Mouse (Mus musculus): ENCODE results near the gene 4930469K13Rik. TPM values are rescaled to one million over a fixed set of nuclear protein-coding genes. Genes with fewer than 3 reads are reported as not detected.

4930469K13Rik gene
- polyA plus RNA-seq, 1 experiment = not detected

- 81% methylated on average over 4 of the region's 4 CpGs for WGBS
- no peak overlapping the region for H3K27ac ChIP-seq (ENCODE audit: insufficient read depth, low read length)
- no peak overlapping the region for H3K4me3 ChIP-seq (ENCODE audit: extremely low read depth, insufficient read depth, insufficient read length)
- no peaks in the 10 kb centered on the region for H3K4me1 ChIP-seq (ENCODE audit: control insufficient read depth, insufficient read depth, insufficient read length)
- DNase-seq (ENCODE audit: low read depth in 1 of 2, low spot score in 2 of 2) = no peak
- TF ChIP-seq POLR2A (IDR thresholded peaks at IDR 0.05; ENCODE audit: low read depth, low read length) (no peak), CTCF (IDR thresholded peaks at IDR 0.05; ENCODE audit: extremely low read depth, insufficient read depth, insufficient read length, insufficient replicate concordance) (no peak)
- H3K36me3 ChIP-seq (ENCODE audit: control insufficient read depth, insufficient read depth, low read length) = no peaks in the 10 kb centered on the region
- no peaks in the 10 kb centered on the region for H3K27me3 ChIP-seq (ENCODE audit: control insufficient read depth, insufficient read depth, low read length)
Observed at GRCm38 (mm10) chr11:33980146-33980545, 118.2 kb downstream of the 4930469K13Rik start.

- no peaks in the 10 kb centered on the region for H3K27me3 ChIP-seq (ENCODE audit: control insufficient read depth, insufficient read depth, low read length)
- no peaks in the 10 kb centered on the region for H3K4me1 ChIP-seq (ENCODE audit: control insufficient read depth, insufficient read depth, insufficient read length)
- H3K4me3 ChIP-seq (ENCODE audit: extremely low read depth, insufficient read depth, insufficient read length) = no peak overlapping the region
- H3K36me3 ChIP-seq (ENCODE audit: control insufficient read depth, insufficient read depth, low read length) = no peaks in the 10 kb centered on the region
- H3K27ac ChIP-seq (ENCODE audit: insufficient read depth, low read length) = no peak overlapping the region
- DNase-seq (ENCODE audit: low read depth in 1 of 2, low spot score in 2 of 2) = no peak
- 84% methylated on average over 2 of the region's 2 CpGs for WGBS
- no peak for TF ChIP-seq POLR2A (IDR thresholded peaks at IDR 0.05; ENCODE audit: low read depth, low read length)
Observed at GRCm38 (mm10) chr11:33975121-33975520, 123.2 kb downstream of the 4930469K13Rik start.

GRCm38 (mm10) chr11:33974341-33975040 lies 123.9 kb downstream of the 4930469K13Rik start:
- WGBS = 86% methylated on average over 14 of the region's 14 CpGs

GRCm38 (mm10) chr11:33972114-33972513 lies 126.2 kb downstream of the 4930469K13Rik start:
- no peak for DNase-seq (ENCODE audit: low read depth in 1 of 2, low spot score in 2 of 2)
- Histone ChIP-seq H3K27me3 (ENCODE audit: control insufficient read depth, insufficient read depth, low read length) (no peaks in the 10 kb centered on the region), H3K4me3 (ENCODE audit: extremely low read depth, insufficient read depth, insufficient read length) (no peak overlapping the region), H3K36me3 (ENCODE audit: control insufficient read depth, insufficient read depth, low read length) (no peaks in the 10 kb centered on the region), H3K27ac (ENCODE audit: insufficient read depth, low read length) (no peak overlapping the region), H3K4me1 (ENCODE audit: control insufficient read depth, insufficient read depth, insufficient read length) (no peaks in the 10 kb centered on the region)
- TF ChIP-seq CTCF (IDR thresholded peaks at IDR 0.05; ENCODE audit: extremely low read depth, insufficient read depth, insufficient read length, insufficient replicate concordance) (no peak), POLR2A (IDR thresholded peaks at IDR 0.05; ENCODE audit: low read depth, low read length) (no peak)
- WGBS = 88% methylated on average over 7 of the region's 7 CpGs

More at GRCm38 (mm10) chr11:33974341-33975040, 123.9 kb downstream of the 4930469K13Rik start:
- Histone ChIP-seq H3K27me3 (ENCODE audit: control insufficient read depth, insufficient read depth, low read length) (no peaks in the 10 kb centered on the region), H3K4me3 (ENCODE audit: extremely low read depth, insufficient read depth, insufficient read length) (no peak overlapping the region), H3K27ac (ENCODE audit: insufficient read depth, low read length) (no peak overlapping the region), H3K4me1 (ENCODE audit: control insufficient read depth, insufficient read depth, insufficient read length) (no peaks in the 10 kb centered on the region), H3K36me3 (ENCODE audit: control insufficient read depth, insufficient read depth, low read length) (no peaks in the 10 kb centered on the region)
- TF ChIP-seq CTCF (IDR thresholded peaks at IDR 0.05; ENCODE audit: extremely low read depth, insufficient read depth, insufficient read length, insufficient replicate concordance) (no peak), POLR2A (IDR thresholded peaks at IDR 0.05; ENCODE audit: low read depth, low read length) (no peak)
- DNase-seq (ENCODE audit: low read depth in 1 of 2, low spot score in 2 of 2) = no peak

GRCm38 (mm10) chr11:33969199-33969598 lies 129.2 kb downstream of the 4930469K13Rik start:
- Histone ChIP-seq H3K4me1 (ENCODE audit: control insufficient read depth, insufficient read depth, insufficient read length) (no peaks in the 10 kb centered on the region), H3K4me3 (ENCODE audit: extremely low read depth, insufficient read depth, insufficient read length) (no peak overlapping the region), H3K27ac (ENCODE audit: insufficient read depth, low read length) (no peak overlapping the region), H3K36me3 (ENCODE audit: control insufficient read depth, insufficient read depth, low read length) (no peaks in the 10 kb centered on the region), H3K27me3 (ENCODE audit: control insufficient read depth, insufficient read depth, low read length) (no peaks in the 10 kb centered on the region)
- no peak for TF ChIP-seq POLR2A (IDR thresholded peaks at IDR 0.05; ENCODE audit: low read depth, low read length)
- no peak for TF ChIP-seq CTCF (IDR thresholded peaks at IDR 0.05; ENCODE audit: extremely low read depth, insufficient read depth, insufficient read length, insufficient replicate concordance)
- WGBS = 94% methylated on average over 3 of the region's 3 CpGs
- DNase-seq (ENCODE audit: low read depth in 1 of 2, low spot score in 2 of 2) = no peak

GRCm38 (mm10) chr11:33967708-33968107 lies 130.6 kb downstream of the 4930469K13Rik start:
- Histone ChIP-seq H3K27me3 (ENCODE audit: control insufficient read depth, insufficient read depth, low read length) (no peaks in the 10 kb centered on the region), H3K27ac (ENCODE audit: insufficient read depth, low read length) (no peak overlapping the region), H3K36me3 (ENCODE audit: control insufficient read depth, insufficient read depth, low read length) (no peaks in the 10 kb centered on the region), H3K4me1 (ENCODE audit: control insufficient read depth, insufficient read depth, insufficient read length) (no peaks in the 10 kb centered on the region), H3K4me3 (ENCODE audit: extremely low read depth, insufficient read depth, insufficient read length) (no peak overlapping the region)
- WGBS = 5% methylated on average over 4 of the region's 4 CpGs
- TF ChIP-seq CTCF (IDR thresholded peaks at IDR 0.05; ENCODE audit: extremely low read depth, insufficient read depth, insufficient read length, insufficient replicate concordance) (no peak), POLR2A (IDR thresholded peaks at IDR 0.05; ENCODE audit: low read depth, low read length) (no peak)
- DNase-seq (ENCODE audit: low read depth in 1 of 2, low spot score in 2 of 2) = no peak

- no peaks in the 10 kb centered on the region for H3K27me3 ChIP-seq (ENCODE audit: control insufficient read depth, insufficient read depth, low read length)
- DNase-seq (ENCODE audit: low read depth in 1 of 2, low spot score in 2 of 2) = no peak
- TF ChIP-seq POLR2A (IDR thresholded peaks at IDR 0.05; ENCODE audit: low read depth, low read length) = no peak
- no peak for TF ChIP-seq CTCF (IDR thresholded peaks at IDR 0.05; ENCODE audit: extremely low read depth, insufficient read depth, insufficient read length, insufficient replicate concordance)
- H3K4me1 ChIP-seq (ENCODE audit: control insufficient read depth, insufficient read depth, insufficient read length) = no peaks in the 10 kb centered on the region
- 17% methylated on average over 2 of the region's 2 CpGs for WGBS
- no peak overlapping the region for H3K4me3 ChIP-seq (ENCODE audit: extremely low read depth, insufficient read depth, insufficient read length)
- H3K36me3 ChIP-seq (ENCODE audit: control insufficient read depth, insufficient read depth, low read length) = no peaks in the 10 kb centered on the region
- no peak overlapping the region for H3K27ac ChIP-seq (ENCODE audit: insufficient read depth, low read length)
Observed at GRCm38 (mm10) chr11:33965380-33965779, 133.0 kb downstream of the 4930469K13Rik start.
